Mouse (Mus musculus) limb, embryonic 14.5 days (tissue): ENCODE results near the gene 4930544D05Rik. TPM values are rescaled to one million over a fixed set of nuclear protein-coding genes. Genes with fewer than 3 reads are reported as not detected.
A peak's percentile ranks its signal among the peaks of the same experiment; 100 is the strongest.

Experiments
- ATAC-seq: fragments of 200-750 bp; cut with Nextera tagmentation; 2 replicates; pipeline ENCODE4 v1.8.0; 2017; ENCODE audit warnings: low read depth, moderate number of reproducible peaks, moderate TSS enrichment; ENCODE audit not compliant: low FRiP score
- DNase-seq: peaks from one replicate; pipeline ENCODE4 v3.0.0-alpha.2; 2015; ENCODE audit warnings: low spot score
- H3K27ac ChIP-seq: fragments of 300-500 bp; sonication (generic); replicated peaks from 2 replicates; pipeline ENCODE4 v1.5.1; 2014; ENCODE audit warnings: low read depth, mild to moderate bottlenecking, low read length, moderate library complexity, mixed read lengths
- H3K27me3 ChIP-seq: fragments of 300-500 bp; sonication (generic); 2 replicates; pipeline ENCODE4 v1.6.1; 2014; ENCODE audit warnings: low read length, mixed read lengths; ENCODE audit not compliant: control insufficient read depth, insufficient read depth
- H3K36me3 ChIP-seq: fragments of 300-500 bp; sonication (generic); 2 replicates; pipeline ENCODE4 v1.6.1; 2014; ENCODE audit warnings: mild to moderate bottlenecking, low read length, moderate library complexity, mixed read lengths; ENCODE audit not compliant: control insufficient read depth, insufficient read depth
- H3K4me1 ChIP-seq: fragments of 300-500 bp; sonication (generic); 2 replicates; pipeline ENCODE4 v1.6.1; 2014; ENCODE audit warnings: antibody characterized with exemption, low read length, mixed read lengths; ENCODE audit not compliant: control insufficient read depth, insufficient read depth
- H3K4me2 ChIP-seq: fragments of 300-500 bp; sonication (generic); replicated peaks from 2 replicates; pipeline ENCODE4 v1.6.1; 2014; ENCODE audit warnings: low read depth, mild to moderate bottlenecking, low read length, moderate library complexity; ENCODE audit not compliant: severe bottlenecking
- H3K4me3 ChIP-seq: fragments of 300-500 bp; sonication (generic); replicated peaks from 2 replicates; pipeline ENCODE4 v1.5.1; 2014; ENCODE audit warnings: low read length
- H3K9ac ChIP-seq: fragments of 300-500 bp; sonication (generic); 2 replicates; pipeline ENCODE4 v1.6.1; 2014; ENCODE audit warnings: mild to moderate bottlenecking, low read depth, low read length, moderate library complexity; ENCODE audit not compliant: severe bottlenecking
- H3K9me3 ChIP-seq: fragments of 300-500 bp; sonication (generic); 2 replicates; pipeline ENCODE4 v1.6.1; 2016; ENCODE audit warnings: low read length; ENCODE audit not compliant: control insufficient read depth
- POLR2A ChIP-seq: fragments of 200-500 bp; IDR thresholded peaks from 2 replicates; pipeline ENCODE4 v1.8.0; 2012; ENCODE audit warnings: inconsistent platforms, mild to moderate bottlenecking, moderate library complexity, borderline replicate concordance; ENCODE audit not compliant: insufficient read depth, insufficient read length; ENCODE audit errors: extremely low read depth
- WGBS: fragments of 180-500 bp; shearing (Covaris S2); extraction: QIAGEN DNeasy Blood & Tissue Kit; methylation state at CpG from one replicate; pipeline ENCODE4 v1.1.7; 2014; 5-methylcytosine and 5-hydroxymethylcytosine counted together
- polyA plus RNA-seq, 2 experiments: library from polyadenylated mRNA; depleted of rRNA in 1 of 2; stranded (reverse) in 1 of 2; unstranded in 1 of 2; fragments of >200 nt; fragmentation: Nextera tagmentation in 1 of 2; extraction: Ambion mirVana in 1 of 2; gene quantifications; 2 replicates each; pipeline versions ENCODE4 v1.2.1 to v1.2.3; 2012 to 2014

4930544D05Rik gene
- polyA plus RNA-seq, 2 experiments: not detected

- no peak for TF ChIP-seq POLR2A
- no peak overlapping the region for H3K27ac ChIP-seq
- no peak overlapping the region for H3K4me2 ChIP-seq
- H3K9ac ChIP-seq: no peak overlapping the region; the same call in 1 of the 2 replicates
- H3K9me3 ChIP-seq: no peaks in the 10 kb centered on the region
- DNase-seq (no peak), ATAC-seq (no peak)
- no peak overlapping the region for H3K4me3 ChIP-seq
- no peaks in the 10 kb centered on the region for H3K4me1 ChIP-seq
- peaks cover 89% of the 10 kb centered on the region for H3K36me3 ChIP-seq
- 89% methylated on average over 9 of the region's 9 CpGs for WGBS
- no peaks in the 10 kb centered on the region for H3K27me3 ChIP-seq
These were observed 8.0 kb upstream of the 4930544D05Rik start for GRCm38 (mm10) chr11:70607611-70608010.

DNA sequence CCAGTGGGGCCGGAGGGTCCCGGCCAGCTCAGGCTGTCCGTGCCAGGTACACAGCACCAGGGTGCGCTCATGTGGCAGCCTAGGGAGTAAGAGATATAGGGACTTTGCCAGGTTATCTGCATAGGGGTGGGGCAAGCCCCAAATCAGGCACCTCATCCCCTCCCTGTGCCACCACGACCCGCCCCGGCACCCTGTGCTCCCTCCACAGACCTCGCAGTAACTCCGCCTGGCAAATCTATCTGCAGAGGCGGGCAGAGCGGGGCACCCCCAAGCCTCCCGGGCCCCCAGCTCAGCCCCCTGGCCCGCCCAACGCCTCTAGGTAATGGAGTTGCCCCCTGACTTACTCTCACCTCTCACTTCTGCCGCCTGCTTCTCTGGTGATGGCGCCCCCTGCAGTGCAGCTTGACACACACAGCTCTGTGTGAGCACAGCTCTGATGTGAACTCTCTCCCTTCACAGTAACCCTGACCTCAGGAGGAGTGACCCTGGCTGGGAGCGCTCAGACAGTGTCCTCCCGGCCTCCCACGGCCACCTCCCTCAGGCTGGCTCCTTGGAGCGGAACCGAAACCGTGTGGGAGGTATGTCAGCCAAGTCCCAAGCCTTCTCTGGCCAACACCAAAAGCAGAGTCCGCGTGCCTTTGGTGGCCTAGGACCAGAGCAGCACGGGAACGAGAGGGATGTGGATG is 7.1 kb upstream of the 4930544D05Rik start:
- no peak overlapping the region for H3K27ac ChIP-seq
- no peaks in the 10 kb centered on the region for H3K4me1 ChIP-seq
- peaks cover 96% of the 10 kb centered on the region for H3K36me3 ChIP-seq
- DNase-seq (no peak), ATAC-seq (no peak)
- no peaks in the 10 kb centered on the region for H3K9me3 ChIP-seq
- no peak overlapping the region for H3K4me3 ChIP-seq
- 87% methylated on average over 26 of the region's 26 CpGs for WGBS
- no peak overlapping the region for H3K9ac ChIP-seq
- no peak overlapping the region for H3K4me2 ChIP-seq
- H3K27me3 ChIP-seq: no peaks in the 10 kb centered on the region
- no peak for TF ChIP-seq POLR2A

- DNase-seq: no peak
- no peak overlapping the region for H3K4me2 ChIP-seq
- 87% methylated on average over 4 of the region's 4 CpGs for WGBS
- no peak overlapping the region for H3K4me3 ChIP-seq
- no peaks in the 10 kb centered on the region for H3K27me3 ChIP-seq
- H3K9me3 ChIP-seq: no peaks in the 10 kb centered on the region
- no peak for ATAC-seq
- TF ChIP-seq POLR2A: no peak
- H3K9ac ChIP-seq: no peak overlapping the region
- H3K27ac ChIP-seq: no peak overlapping the region
- H3K4me1 ChIP-seq: peaks cover 10% of the 10 kb centered on the region; the same call in 1 of the 2 replicates
- peaks cover 74% of the 10 kb centered on the region for H3K36me3 ChIP-seq
These were observed 4.9 kb upstream of the 4930544D05Rik start for GRCm38 (mm10) chr11:70610752-70611151.

DNA sequence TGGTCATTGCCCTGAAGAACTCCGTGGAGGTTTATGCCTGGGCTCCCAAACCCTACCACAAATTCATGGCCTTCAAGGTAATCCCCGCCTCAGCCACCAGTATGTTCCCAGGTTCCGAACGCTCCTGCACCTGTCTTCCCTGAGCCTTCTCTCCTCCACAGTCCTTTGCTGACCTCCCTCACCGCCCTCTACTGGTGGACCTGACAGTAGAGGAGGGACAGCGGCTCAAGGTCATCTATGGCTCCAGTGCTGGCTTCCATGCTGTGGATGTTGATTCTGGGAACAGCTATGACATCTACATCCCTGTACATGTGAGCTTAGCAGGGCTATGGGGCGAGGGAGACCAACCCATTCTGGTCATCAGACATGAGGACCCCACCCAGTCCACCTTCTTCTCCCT is 3.1 kb upstream of the 4930544D05Rik start:
- ATAC-seq: no peak
- 80% methylated on average over 7 of the region's 7 CpGs for WGBS
- Histone ChIP-seq H3K4me2 (no peak overlapping the region), H3K4me3 (no peak overlapping the region), H3K27me3 (no peaks in the 10 kb centered on the region), H3K9me3 (no peaks in the 10 kb centered on the region), H3K4me1 (peaks cover 10% of the 10 kb centered on the region; the same call in 1 of the 2 replicates), H3K27ac (no peak overlapping the region), H3K36me3 (peaks cover 57% of the 10 kb centered on the region), H3K9ac (no peak overlapping the region)
- TF ChIP-seq POLR2A: no peak
- no peak for DNase-seq

DNA sequence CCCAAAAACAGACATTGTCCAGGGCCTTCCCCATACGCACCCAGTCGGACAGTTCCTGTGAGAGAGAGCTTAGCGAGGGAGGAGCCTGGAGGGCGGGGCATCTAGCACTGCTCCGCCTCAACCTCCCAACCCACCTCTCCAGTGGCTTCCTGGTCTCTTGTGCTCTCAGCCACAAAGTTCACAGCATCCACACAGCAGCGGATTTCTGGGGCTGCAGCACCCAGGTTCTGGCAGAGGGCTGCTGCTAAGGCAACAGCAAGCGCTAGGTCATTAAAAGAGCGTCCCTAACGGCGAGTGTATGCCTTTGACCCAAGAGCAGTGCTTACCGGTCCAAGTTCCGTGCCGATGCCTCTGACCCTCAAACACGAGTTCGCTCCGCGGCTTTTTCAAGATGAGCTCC is 574 bp upstream of the 4930544D05Rik start:
- DNase-seq: peak; percentile 69
- WGBS: 1% methylated on average over 17 of the region's 17 CpGs
- peak; percentile 69 for ATAC-seq
- no peaks in the 10 kb centered on the region for H3K27me3 ChIP-seq
- H3K36me3 ChIP-seq: peaks cover 31% of the 10 kb centered on the region
- 0 out of 2 replicates have a peak, but pooled peaks have one; percentile 2 for TF ChIP-seq POLR2A
- peak overlapping the region; percentile 29 for H3K4me3 ChIP-seq
- H3K4me2 ChIP-seq: peak overlapping the region; percentile 70
- H3K9ac ChIP-seq: peak overlapping the region; percentile 38
- no peaks in the 10 kb centered on the region for H3K9me3 ChIP-seq
- H3K4me1 ChIP-seq: peaks cover 10% of the 10 kb centered on the region; the same call in 1 of the 2 replicates
- H3K27ac ChIP-seq: no peak overlapping the region

DNA sequence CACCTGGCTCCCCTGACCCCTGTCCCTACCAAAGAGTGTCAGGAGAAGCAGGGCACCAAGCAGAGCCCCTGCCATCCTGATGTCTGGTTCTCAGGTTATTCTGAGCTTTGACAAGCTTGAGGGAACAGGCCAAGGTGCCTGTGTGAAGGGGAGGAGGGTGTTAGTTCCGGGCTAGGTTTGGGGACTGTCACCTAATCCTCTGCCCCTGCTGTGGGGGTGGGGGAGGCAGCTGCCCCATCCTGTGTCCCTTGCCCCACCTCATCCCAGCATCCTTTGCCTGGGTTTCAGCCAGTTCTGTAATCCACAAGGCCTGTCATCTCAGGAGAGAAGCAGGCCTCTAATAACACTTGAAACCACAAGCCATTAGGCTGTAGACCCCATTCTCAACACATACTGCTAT is 3.5 kb downstream of the 4930544D05Rik start, which contains the start of gene Chrne:
Gene Chrne, minus strand, starts transcription at position 116 of the 400 bp plus-strand sequence.
- no peak within 1 kb of the TSS for H3K4me3 ChIP-seq
- H3K27me3 ChIP-seq: no peaks in the 10 kb centered on the region
- H3K4me1 ChIP-seq: peaks cover 10% of the 10 kb centered on the region; the same call in 1 of the 2 replicates
- TF ChIP-seq POLR2A: no peak
- H3K27ac ChIP-seq: no peak within 1 kb of the TSS
- no peak within 1 kb of the TSS for H3K4me2 ChIP-seq
- H3K9ac ChIP-seq: no peak within 1 kb of the TSS
- H3K36me3 ChIP-seq: no peaks in the 10 kb centered on the region
- 42% methylated on average over 1 of the region's 1 CpGs for whole genome bisulfite sequencing
- ATAC-seq: no peak
- H3K9me3 ChIP-seq: no peaks in the 10 kb centered on the region
- no peak for DNase-seq
